In the genomic region with DNA sequence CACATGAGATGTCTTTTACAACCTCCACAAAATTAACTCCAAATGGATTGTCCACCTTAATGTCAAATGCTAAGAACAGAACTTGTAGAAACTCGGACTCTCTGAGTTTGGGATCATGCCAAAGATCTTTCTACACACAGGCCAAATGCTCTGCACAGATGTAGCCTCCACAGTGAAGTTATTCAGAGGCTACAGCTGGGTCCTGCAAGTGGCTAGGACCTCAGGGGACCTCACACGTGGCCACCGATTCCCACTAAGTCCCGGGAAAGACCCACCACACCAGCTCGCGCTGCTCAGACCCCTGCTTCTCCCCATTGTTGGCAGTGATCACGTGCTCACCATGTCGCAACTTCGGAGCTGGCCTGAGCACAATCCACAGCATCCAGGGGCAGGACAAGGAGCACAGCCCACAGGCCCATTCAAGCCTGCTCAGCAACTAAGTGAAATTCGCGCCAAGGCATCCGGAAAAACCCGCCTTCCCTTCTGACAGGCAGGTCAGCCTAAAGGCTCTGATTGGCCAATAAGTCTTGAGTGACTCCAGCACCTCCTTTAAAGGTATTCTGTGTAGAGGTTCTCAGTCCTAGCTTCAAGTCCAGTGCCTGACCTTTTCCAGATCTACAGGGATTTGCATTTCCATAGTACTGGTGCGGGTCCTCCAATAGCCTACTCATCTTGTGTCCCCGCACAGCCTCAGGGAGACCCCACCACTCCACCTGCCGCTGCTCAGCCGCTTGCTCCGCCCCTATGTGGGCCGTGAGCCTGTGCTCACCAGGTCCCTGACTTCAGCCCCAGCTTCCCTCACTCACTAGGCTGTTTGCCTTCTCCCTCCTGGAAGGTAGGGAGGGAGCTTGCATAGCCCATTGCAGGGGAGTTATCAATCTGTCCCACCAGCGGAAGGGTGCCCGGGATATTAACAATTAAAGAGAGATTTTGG, we compare ENCODE assay signal across 13 mouse cellular contexts. TPM values are rescaled to one million over a fixed set of nuclear protein-coding genes. Genes with fewer than 3 reads are reported as not detected.
A peak's percentile ranks its signal among the peaks of the same experiment; 100 is the strongest.
DNase-seq lines count a peak whose midpoint lies in the region; ATAC-seq lines count a peak whose summit lies in the region.
"Not testable (repeated sequence)": the region's sequence is repeated elsewhere in the genome, so short reads cannot be mapped to it uniquely, and the experiment has no call there.
"Had no signal": no experiment of that assay in that cellular context is flagged by ENCODE, and none has a peak within 500 bp of the region (broad histone marks: within the 10 kb centered on the region; RNA-seq: fewer than 3 reads in every experiment).

No protein-coding gene starts in this region.

- peak overlapping the region; percentile 38 for H3K4me2 ChIP-seq in embryonic facial prominence, embryonic 12.5 days (replicated peaks)
- peak overlapping the region; percentile 51 for H3K4me2 ChIP-seq in kidney, embryonic 16.5 days (replicated peaks; ENCODE audit: low read depth, low read length)
- H3K4me2 ChIP-seq in liver, embryonic 16.5 days (ENCODE audit: low read depth, low read length), result peak overlapping the region; percentile 13; the same call in 1 of the 2 replicates
- H3K4me2 ChIP-seq in midbrain, embryonic 13.5 days (replicated peaks), result peak overlapping the region; percentile 50
- H3K4me2 ChIP-seq in stomach, embryonic 15.5 days, result peak overlapping the region; percentile 46

- 22% methylated on average over 21 of the region's 21 CpGs for WGBS in embryonic facial prominence, embryonic 12.5 days
- WGBS in kidney, embryonic 16.5 days, result 23% methylated on average over 21 of the region's 21 CpGs
- 21% methylated on average over 21 of the region's 21 CpGs for WGBS in liver, embryonic 16.5 days (ENCODE audit: insufficient replicate concordance)
- WGBS in midbrain, embryonic 13.5 days, result 21% methylated on average over 21 of the region's 21 CpGs
- 19% methylated on average over 21 of the region's 21 CpGs for WGBS in stomach, embryonic 15.5 days

- DNase-seq in Muller cell, postnatal 12 days (ENCODE audit: inconsistent ontology term), result peak; percentile 0
- DNase-seq in heart, adult 11 months, result peak; percentile 96
- DNase-seq in heart, postnatal 4 days, result peak; percentile 19

- not testable (repeated sequence) for ATAC-seq in embryonic facial prominence, embryonic 12.5 days (ENCODE audit: insufficient number of reproducible peaks, insufficient read depth, low FRiP score, low TSS enrichment)
- ATAC-seq in kidney, embryonic 16.5 days (ENCODE audit: low FRiP score, low TSS enrichment), result peak; percentile 49; the same call in 1 of the 2 replicates
- ATAC-seq in liver, embryonic 16.5 days (ENCODE audit: low read depth), result 0 out of 2 replicates have a peak, but pooled peaks have one; percentile 24
- ATAC-seq in midbrain, embryonic 13.5 days, result peak; percentile 55; the same call in 1 of the 2 replicates
- ATAC-seq in stomach, embryonic 15.5 days (ENCODE audit: insufficient read depth, low FRiP score, low read depth), result peak; percentile 60; the same call in 1 of the 2 replicates

- H3K27me3 ChIP-seq in embryonic facial prominence, embryonic 12.5 days; kidney, embryonic 16.5 days (ENCODE audit: insufficient read depth, low read length); liver, embryonic 16.5 days (ENCODE audit: control insufficient read depth, insufficient read depth, low read depth, low read length); midbrain, embryonic 13.5 days; stomach, embryonic 15.5 days (replicated peaks): not testable (repeated sequence)

- not testable (repeated sequence) for H3K27ac ChIP-seq in embryonic facial prominence, embryonic 12.5 days; kidney, embryonic 16.5 days (ENCODE audit: low read length); liver, embryonic 16.5 days (ENCODE audit: low read length); midbrain, embryonic 13.5 days
- H3K27ac ChIP-seq in stomach, embryonic 15.5 days, result peak overlapping the region; percentile 44; the same call in 1 of the 2 replicates

- H3K9ac ChIP-seq in embryonic facial prominence, embryonic 12.5 days; kidney, embryonic 16.5 days (replicated peaks; ENCODE audit: low read length); liver, embryonic 16.5 days (ENCODE audit: low read depth, low read length); stomach, embryonic 15.5 days: not testable (repeated sequence)
- peak overlapping the region; percentile 28; the same call in 1 of the 2 replicates for H3K9ac ChIP-seq in midbrain, embryonic 13.5 days (replicated peaks)

- H3K9me3 ChIP-seq in embryonic facial prominence, embryonic 12.5 days; kidney, embryonic 16.5 days (ENCODE audit: low read length); liver, embryonic 16.5 days (replicated peaks; ENCODE audit: control insufficient read depth, low read length); midbrain, embryonic 13.5 days; stomach, embryonic 15.5 days: not testable (repeated sequence)

- not testable (repeated sequence) for H3K4me1 ChIP-seq in embryonic facial prominence, embryonic 12.5 days; kidney, embryonic 16.5 days (ENCODE audit: insufficient read depth, low read length); liver, embryonic 16.5 days (ENCODE audit: control insufficient read depth, low read depth, low read length); midbrain, embryonic 13.5 days (replicated peaks); stomach, embryonic 15.5 days

- not testable (repeated sequence) for H3K36me3 ChIP-seq in embryonic facial prominence, embryonic 12.5 days; kidney, embryonic 16.5 days (ENCODE audit: insufficient read depth, low read length); liver, embryonic 16.5 days (ENCODE audit: control insufficient read depth, insufficient read depth); midbrain, embryonic 13.5 days; stomach, embryonic 15.5 days

- 0 out of 2 replicates have a peak overlapping the region, but pooled peaks have one; percentile 6 for H3K4me3 ChIP-seq in embryonic facial prominence, embryonic 12.5 days
- peak overlapping the region; percentile 29 for H3K4me3 ChIP-seq in kidney, embryonic 16.5 days (ENCODE audit: low read length)
- H3K4me3 ChIP-seq in liver, embryonic 16.5 days (ENCODE audit: low read depth, low read length), result not testable (repeated sequence)
- H3K4me3 ChIP-seq in midbrain, embryonic 13.5 days (replicated peaks), result peak overlapping the region; percentile 30
- peak overlapping the region; percentile 24 for H3K4me3 ChIP-seq in stomach, embryonic 15.5 days (replicated peaks)

RNA-seq across cellular contexts. Expression of gene Gm14496, which starts 37.9 kb away (rescaled TPM):
- polyA plus RNA-seq in embryonic facial prominence, embryonic 12.5 days (2016; fragmentation: Nextera tagmentation; extraction: Ambion mirVana), result not detected in 2 replicates
- total RNA-seq in heart, postnatal 4 days (2021), result not detected
- polyA plus RNA-seq in kidney, embryonic 16.5 days (2015; fragmentation: Nextera tagmentation; extraction: Ambion mirVana), result not detected in 2 replicates
- not detected in 2 replicates for polyA plus RNA-seq in liver, embryonic 16.5 days (2015; fragmentation: Nextera tagmentation; extraction: Ambion mirVana)
- polyA plus RNA-seq in midbrain, embryonic 13.5 days (2015; fragmentation: Nextera tagmentation; extraction: Ambion mirVana), result not detected in 2 replicates
- not detected in 2 replicates for polyA plus RNA-seq in stomach, embryonic 15.5 days (2015; fragmentation: Nextera tagmentation; extraction: Ambion mirVana)
- total RNA-seq: gastrocnemius, adult 2 months; layer of hippocampus, postnatal 25 days had no signal
- polyA plus RNA-seq: cortical plate, adult 2 months; liver, postnatal 0 days; thymus, adult 2 months had no signal

Comparison
In these comparisons a context has a peak if more than half of its experiments do, and no peak if none do; other contexts are left out.
1. DNase-seq: peak in every context shown above with its lines; median percentile 96 in heart, adult 11 months; 19 in heart, postnatal 4 days; 0 in Muller cell, postnatal 12 days.